Mouse (Mus musculus) gastrocnemius, postnatal 36 days (tissue): Measurements from ENCODE around the gene Nav3. TPM values are rescaled to one million over a fixed set of nuclear protein-coding genes. Genes with fewer than 3 reads are reported as not detected.
"Not testable (repeated sequence)": the region's sequence is repeated elsewhere in the genome, so short reads cannot be mapped to it uniquely, and the experiment has no call there.

Experiments used
- DNase-seq, 2 experiments: peaks; one replicate each; pipeline ENCODE4 v3.0.0; 2022
- intact Hi-C: fragments of 180-260 bp; cut with DNase I; formaldehyde crosslinking; loops from one replicate; pipeline ENCODE4 v1.15.1; 2025
- total RNA-seq, 2 experiments: library from RNA; stranded (reverse); gene quantifications; 2 replicates each; pipeline ENCODE4 v1.2.3; 2021

Gene Nav3
- total RNA-seq, 2 experiments from 2014 or later = 1.4 to 2.6 TPM

DNA sequence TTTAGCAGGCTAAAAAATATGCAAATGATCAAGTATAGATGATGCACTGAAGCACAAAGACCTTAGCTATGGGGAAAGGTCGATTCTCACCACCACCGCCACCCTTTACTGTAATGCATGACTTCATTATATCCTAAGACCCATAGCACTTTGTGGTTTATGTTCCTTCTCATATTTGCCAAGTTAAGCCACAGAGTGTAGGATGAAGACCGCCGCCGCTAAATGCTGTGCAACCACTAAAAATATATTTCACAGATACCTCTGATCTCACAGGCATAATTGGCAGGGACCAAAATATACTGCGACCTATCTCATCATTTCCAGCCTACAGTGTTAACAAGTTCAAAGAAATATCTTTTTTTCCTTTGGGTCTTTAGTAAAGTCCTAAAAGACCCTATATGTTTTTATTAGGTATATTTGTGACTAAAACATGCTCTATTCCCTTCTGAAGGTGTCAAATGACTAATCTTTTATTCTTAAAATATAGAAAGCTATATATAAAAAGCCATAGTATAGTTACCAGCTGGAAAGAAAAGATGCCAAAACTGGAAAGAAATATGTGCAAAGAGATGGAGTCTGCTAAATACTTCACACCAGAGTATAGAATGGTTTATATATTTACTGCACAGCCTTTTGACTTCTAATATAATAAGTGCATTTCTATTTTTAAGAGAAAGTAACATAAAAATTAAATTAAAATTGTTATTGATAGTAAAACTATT lies 69.4 kb downstream of the Nav3 start:
- intact Hi-C loops = no loop called here
- DNase-seq = no peak

- DNase-seq, intact Hi-C loops: not testable (repeated sequence)
Measured at GRCm38 (mm10) chr10:110383506-110384229, 72.3 kb downstream of the Nav3 start.

DNA sequence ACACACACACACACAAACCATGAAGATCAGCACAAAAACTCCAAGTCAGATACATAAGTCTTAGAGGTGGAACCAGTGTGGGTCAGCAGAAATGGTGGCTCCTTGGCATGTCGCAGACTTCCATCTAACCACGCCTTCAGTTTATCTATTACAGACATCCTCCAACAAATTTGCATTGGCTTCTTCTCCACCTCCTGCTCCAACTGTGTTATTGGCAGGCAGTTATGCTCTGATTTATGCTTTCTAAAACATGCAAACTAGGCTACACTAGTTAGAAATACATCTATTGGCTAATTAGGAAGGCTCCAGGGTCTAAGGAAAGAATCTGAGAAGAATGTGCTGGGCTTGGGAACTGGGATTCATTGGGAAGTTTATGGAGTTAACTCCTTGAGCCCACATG lies 75.2 kb downstream of the Nav3 start:
- intact Hi-C loops = no loop called here
- DNase-seq = no peak

DNA sequence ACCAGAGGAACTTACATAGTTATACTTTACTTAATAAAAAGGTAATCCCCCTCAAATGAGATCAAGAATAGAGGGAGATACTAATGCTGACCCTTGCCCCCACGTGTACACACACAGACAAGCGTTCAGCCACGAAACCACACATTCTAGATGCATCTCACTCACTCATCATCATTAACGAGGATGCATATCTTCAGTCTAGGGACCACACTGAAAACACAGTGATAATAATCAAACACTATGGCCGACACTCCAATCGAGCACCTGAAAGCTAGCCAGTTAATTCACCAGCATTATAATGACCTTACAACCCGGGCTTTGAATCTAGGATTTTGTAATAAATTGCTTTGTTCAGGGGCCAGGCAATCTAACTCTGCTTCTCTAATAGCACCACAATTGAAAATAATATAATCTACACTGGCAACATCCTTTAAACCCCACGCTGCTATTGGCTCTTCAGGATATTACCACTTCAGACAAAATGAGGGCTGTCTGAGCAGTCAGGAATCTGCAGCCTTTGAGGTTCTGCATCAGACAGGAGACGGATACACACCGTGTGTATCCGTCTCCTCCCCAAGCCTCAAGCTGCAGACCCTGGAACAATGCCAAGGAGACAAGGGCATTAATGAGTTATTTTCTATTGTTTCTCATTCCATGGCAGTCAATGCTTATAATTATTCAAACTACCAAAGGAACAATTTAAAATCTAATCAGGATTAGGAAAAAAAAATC lies 83.1 kb downstream of the Nav3 start:
- no peak for DNase-seq
- intact Hi-C loops = no loop called here

DNA sequence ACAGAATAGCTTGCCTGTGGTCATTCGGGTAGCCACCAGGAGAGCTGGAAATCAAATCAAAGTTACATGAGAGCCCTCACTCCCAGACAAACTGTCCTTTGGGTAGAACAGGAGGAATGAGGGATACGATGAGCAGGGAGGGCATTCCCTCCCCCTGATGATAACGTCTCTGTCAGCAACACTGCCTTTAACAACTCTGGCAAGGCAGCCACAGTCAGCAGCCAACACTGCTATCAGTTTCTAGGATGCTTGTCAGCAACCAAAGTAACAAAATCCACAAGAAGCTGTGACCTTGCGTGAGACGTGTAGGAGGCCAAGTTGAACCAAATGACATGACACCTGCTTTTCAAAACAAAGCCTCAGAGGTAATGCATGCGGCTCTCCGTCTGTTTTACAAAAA lies 103.9 kb downstream of the Nav3 start:
- intact Hi-C loops = no loop called here
- DNase-seq = no peak

DNA sequence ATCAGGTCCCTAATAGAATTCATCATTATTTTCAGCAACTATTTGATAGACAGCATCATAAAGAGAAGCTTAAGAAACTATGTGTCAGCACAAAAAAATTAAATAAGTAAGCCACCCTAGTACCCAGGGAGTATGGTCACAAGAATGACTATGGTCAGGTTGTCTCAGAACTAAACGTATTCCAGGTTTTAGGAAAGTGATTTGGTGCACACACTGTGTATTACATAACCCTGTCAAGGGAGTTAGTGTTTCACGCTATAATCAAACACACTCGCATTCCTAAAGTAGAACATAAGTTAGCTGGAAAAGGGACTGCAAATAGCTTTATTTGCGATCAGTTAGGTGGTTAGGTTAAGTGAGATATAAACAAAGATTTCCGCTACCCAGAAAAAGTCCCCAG lies 126.0 kb downstream of the Nav3 start:
- intact Hi-C loops = no loop called here
- DNase-seq = no peak

DNA sequence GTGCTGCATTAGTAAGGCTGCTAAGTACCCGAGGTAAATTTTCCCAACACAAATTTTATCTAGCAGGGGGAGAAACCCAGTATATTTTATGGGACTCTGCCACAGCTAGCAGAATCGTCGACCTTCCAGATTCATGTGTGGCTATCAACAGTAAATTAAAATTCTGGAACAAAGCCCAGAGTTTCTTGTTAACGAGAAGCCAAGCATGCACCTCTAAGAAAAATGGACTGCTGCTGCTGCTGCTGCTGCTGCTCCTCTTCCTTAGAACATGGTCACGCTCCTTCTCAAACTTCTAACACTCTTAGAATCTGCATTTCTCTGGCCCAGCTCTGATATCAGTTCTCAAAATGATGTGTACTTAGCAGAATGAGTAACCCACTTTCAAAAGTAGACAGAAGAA lies 126.4 kb downstream of the Nav3 start:
- intact Hi-C loops = no loop called here
- no peak for DNase-seq

DNA sequence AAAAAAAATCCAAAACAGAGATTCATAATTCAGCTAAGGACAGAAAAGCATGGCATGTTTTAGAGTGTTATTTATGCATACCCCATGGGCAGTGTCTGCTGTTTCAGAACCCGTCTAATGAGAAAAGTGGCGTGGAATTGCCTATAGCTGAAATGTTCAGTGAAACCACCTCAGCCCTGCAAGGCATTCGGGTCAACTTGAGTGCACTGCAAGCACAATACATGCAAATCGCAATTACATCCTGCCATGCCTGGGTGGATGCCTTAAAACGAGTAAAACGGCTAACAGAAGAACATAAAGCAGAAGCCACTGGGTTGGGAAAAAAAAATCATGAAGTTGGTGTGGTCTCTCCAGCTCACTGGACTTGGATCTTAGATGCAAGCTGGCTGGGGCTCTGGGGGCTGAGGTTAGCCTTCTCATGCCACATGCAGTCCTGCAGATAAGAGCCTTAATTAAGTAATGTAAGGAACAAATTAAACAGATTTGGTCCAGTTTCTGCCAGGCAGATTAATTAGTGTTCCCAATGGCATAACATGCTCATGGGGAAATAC lies 133.8 kb downstream of the Nav3 start:
- intact Hi-C loops = no loop called here
- DNase-seq = no peak

- intact Hi-C loops = no loop called here
- DNase-seq = no peak
Measured at GRCm38 (mm10) chr10:110317275-110317674, 138.7 kb downstream of the Nav3 start.

DNA sequence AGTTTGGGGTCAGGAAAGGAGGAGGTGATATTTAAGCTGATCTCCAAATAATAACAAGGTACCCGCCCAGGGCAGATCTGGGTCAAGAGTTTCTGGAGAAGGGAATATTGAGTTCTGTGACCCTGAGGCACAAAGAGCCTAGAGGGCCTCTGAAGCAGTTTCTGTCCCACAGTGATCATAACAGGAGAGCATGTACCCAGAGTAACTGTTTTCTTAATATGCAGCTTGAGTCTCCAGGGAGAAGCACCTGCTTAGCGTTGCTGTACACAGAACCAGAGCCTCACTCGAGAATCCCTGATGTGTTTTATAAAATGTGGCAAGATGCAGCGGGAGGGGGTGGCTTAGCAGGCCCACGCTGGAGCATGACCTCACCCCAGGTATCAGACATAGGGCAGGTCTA lies 141.5 kb downstream of the Nav3 start:
- DNase-seq = no peak
- intact Hi-C loops = no loop called here

- no peak for DNase-seq
- intact Hi-C loops = no loop called here
Measured at GRCm38 (mm10) chr10:110313959-110314358, 142.0 kb downstream of the Nav3 start.

DNA sequence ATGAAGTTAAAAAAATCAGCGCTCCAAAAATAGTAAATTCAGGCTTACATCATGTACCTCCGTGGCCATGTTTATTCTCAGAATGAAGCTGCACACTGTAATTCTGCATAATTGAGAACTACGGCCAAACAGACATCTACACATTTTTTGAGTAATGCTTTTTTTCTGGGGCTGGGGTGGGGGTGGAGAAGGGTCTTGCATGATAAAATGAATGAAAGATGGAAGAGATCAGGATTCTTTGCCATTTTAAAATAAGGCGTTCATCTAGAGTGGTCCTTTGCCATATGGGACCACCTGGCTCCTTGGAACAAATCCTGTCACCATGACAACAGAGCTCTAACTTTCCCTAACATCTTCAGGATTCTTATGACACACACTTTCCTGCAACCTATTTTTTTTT lies 146.5 kb downstream of the Nav3 start:
- DNase-seq = no peak
- intact Hi-C loops = no loop called here

GRCm38 (mm10) chr10:110305609-110306008 lies 150.4 kb downstream of the Nav3 start:
- intact Hi-C loops = no loop called here
- no peak for DNase-seq

DNA sequence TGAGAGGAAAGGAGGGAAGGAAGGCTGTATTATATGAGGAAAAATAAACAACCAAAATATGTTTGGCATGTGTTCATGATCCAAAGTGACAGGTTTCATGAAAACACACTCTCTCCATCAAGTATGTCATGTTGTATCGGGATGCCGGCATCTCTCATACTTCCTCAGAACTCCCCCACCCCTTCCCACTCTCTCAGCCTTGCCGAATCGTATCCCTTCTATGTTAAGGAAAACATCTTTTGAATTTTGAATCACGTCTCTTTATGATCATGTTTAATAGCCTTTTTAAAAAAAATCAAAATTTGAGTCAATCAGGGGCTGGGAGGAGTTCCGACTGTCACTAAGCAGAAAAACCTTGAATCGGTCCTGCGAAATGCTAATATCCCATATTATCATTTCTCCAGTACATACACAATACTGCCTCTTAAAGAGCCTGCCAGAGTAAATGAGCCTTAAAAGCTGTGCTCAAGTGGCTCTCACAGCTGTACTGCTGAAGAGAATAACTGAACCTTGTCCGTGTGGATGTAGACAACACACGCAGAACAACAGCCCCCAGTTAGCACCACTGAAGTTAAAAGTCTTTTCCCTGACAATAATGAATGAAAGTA lies 165.9 kb downstream of the Nav3 start:
- intact Hi-C loops = no loop called here
- no peak for DNase-seq

- intact Hi-C loops = no loop called here
- no peak for DNase-seq
Measured at GRCm38 (mm10) chr10:110283879-110284278, 172.1 kb downstream of the Nav3 start.

DNA sequence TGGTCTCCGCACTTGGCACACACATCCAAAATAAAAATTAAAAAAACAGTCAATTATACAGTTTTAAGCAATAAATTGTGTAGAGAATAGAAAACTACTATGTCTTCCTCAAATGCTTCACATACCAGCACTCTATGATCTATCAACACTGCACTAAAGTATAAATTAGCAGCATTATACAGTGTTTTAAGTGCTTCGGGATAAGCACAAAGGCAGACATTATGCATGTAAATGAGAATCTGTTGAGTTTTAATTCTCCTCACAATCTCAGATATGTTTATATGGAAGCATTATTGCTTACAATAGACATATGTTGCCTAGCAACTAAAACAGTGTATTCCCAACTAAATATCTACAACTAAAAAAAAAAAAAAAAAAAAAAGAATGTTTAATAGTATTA lies 183.2 kb downstream of the Nav3 start:
- DNase-seq = no peak
- intact Hi-C loops = no loop called here

DNA sequence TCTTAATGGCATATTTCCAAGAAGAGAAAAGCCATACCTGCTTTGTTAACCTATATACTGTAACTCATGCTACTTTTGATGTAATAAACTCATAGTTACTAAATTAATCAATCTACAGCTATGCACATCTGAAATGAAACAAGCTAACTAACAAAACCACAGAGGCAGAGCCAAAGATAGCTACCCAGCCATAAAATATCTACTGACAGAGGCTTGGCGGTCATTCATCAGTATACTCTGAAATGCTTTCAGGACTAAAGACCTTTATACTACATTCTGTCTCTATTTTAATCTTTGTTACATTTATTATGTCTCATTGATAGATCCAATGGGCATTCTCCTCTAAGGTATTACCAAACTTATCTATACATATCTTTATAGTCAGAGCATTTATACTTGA lies 185.4 kb downstream of the Nav3 start:
- intact Hi-C loops = no loop called here
- DNase-seq = no peak

DNA sequence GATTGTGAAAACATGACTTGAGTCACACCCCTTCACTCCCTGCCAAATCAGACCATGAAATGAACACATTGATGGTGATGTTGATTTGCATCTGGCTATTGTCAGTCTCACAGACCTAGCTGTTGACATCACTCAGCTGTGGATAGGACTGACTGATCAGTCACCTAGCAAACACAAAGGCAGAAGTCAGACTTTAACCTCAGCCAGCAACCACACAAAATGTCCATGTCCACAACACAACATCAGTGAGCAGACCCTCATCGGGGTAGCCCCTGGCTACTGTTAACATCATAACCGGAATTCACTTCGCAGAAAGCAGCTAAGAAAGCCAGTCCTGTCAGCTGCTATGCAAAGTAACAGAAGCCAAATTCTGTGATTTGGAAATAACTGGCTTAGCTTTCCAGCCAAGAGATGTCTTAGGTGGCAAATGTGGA lies 213.9 kb downstream of the Nav3 start:
- DNase-seq = no peak

DNA sequence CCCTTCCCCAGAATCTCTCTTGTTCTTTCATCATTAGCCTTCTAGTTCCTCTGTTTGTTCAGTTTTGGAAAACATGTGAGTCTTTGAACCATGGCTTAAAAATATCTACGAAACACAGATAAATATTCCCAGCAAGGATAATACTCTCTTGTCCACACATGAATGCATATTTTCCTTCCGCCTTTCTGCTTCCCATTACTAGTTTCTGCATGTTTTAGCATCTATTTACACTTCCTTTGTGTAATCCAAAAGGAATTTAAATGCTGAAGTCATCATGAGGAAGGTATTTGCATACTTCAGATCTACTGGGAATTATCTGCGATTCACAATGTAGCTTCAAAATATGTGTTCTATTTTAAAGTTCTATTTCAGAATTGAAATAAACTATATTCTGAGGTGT lies 215.3 kb downstream of the Nav3 start:
- intact Hi-C loops = no loop called here
- no peak for DNase-seq

More for the DNA sequence above, 213.9 kb downstream of the Nav3 start:
- intact Hi-C loops = no loop called here

- DNase-seq = no peak
Measured at GRCm38 (mm10) chr10:110233307-110233930, 222.6 kb downstream of the Nav3 start.

More at GRCm38 (mm10) chr10:110233307-110233930, 222.6 kb downstream of the Nav3 start:
- intact Hi-C loops = no loop called here
